Mouse (Mus musculus): ENCODE data around the gene Prkaca. TPM values are rescaled to one million over a fixed set of nuclear protein-coding genes. Genes with fewer than 3 reads are reported as not detected.
"Not testable (repeated sequence)": the region's sequence is repeated elsewhere in the genome, so short reads cannot be mapped to it uniquely, and the experiment has no call there.

The Prkaca gene
- polyA plus RNA-seq, 1 experiment from 2014 or later: 157 TPM

DNA sequence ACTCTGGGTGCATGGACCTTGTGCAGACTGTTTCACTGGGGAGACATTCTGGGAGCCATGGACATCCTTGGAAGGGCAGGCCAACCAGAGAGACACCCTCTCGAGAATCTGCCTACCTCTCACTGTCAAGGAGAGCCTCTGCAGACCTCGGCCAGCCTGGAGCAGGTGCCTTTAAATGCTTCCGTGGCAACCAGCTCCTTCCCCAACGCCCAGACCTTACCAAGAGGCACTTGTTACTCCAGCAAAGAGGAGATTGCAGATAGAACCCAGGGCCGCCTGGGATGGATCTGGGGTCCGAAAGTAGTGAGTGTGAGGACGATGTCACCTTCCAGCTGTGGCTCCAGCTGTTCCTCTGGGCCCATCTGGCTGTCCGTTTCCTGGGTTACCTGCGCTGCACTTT is 5.4 kb downstream of the Prkaca start:
- Histone ChIP-seq H3K4me1 (peaks cover 64% of the 10 kb centered on the region), H3K9me3 (no peaks in the 10 kb centered on the region), H3K27ac (peak overlapping the region; percentile 39; the same call in 1 of the 2 replicates), H3K27me3 (ENCODE audit: insufficient read depth, poor library complexity, severe bottlenecking) (no peaks in the 10 kb centered on the region), H3K36me3 (peaks cover 47% of the 10 kb centered on the region), H3K4me3 (no peak overlapping the region)
- DNase-seq (ENCODE audit: low spot score): no peak
- 69% methylated on average over 9 of the region's 9 CpGs for WGBS

DNA sequence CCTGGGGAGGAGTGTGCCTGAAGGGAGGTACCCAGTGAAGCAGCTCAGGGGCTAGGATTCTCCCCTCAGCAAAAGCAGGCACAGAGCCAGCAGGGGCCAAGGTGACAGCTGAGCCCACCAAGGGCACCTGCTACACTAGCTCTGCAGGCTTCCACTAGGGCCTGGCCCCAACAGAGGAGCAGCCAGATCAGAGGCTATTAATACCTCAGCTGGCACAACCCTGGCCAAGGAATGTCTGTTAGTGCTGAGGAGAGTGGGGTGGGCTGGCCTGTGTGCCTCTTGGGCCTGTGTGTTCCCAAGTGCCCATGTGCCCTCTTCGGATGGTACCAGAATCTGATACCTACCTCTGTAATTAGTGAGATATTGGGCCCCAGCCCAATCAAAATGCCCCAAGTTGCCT is 7.5 kb downstream of the Prkaca start:
- H3K36me3 ChIP-seq: peaks cover 66% of the 10 kb centered on the region
- peak overlapping the region; percentile 73 for H3K27ac ChIP-seq
- peak; percentile 83 for DNase-seq (ENCODE audit: low spot score)
- WGBS: 77% methylated on average over 1 of the region's 1 CpGs
- H3K4me3 ChIP-seq: no peak overlapping the region; the same call in 1 of the 2 replicates
- H3K4me1 ChIP-seq: peaks cover 48% of the 10 kb centered on the region
- no peaks in the 10 kb centered on the region for H3K9me3 ChIP-seq
- H3K27me3 ChIP-seq (ENCODE audit: insufficient read depth, poor library complexity, severe bottlenecking): no peaks in the 10 kb centered on the region

DNA sequence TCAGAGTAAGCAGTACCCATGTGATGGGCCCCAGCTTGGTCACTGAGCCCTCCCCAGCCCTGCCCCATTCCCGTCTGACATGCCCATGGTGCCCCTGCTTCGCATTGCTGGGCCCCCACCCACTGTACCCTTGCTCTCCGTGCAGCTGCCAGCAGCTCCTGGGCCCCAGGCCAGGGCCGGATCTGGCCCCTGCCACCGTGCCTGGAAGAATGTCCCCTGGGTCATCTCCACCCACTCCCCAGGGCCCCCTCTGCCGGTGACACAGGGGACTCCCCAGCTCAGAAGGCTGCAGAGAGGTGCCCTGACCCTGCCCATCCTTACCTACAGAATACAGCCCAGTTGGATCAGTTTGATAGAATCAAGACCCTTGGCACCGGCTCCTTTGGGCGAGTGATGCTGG is 8.1 kb downstream of the Prkaca start:
- WGBS: 79% methylated on average over 8 of the region's 8 CpGs
- Histone ChIP-seq H3K9me3 (no peaks in the 10 kb centered on the region), H3K4me3 (no peak overlapping the region), H3K36me3 (peaks cover 70% of the 10 kb centered on the region), H3K27ac (peak overlapping the region; percentile 73), H3K27me3 (ENCODE audit: insufficient read depth, poor library complexity, severe bottlenecking) (no peaks in the 10 kb centered on the region), H3K4me1 (peaks cover 48% of the 10 kb centered on the region)
- no peak for DNase-seq (ENCODE audit: low spot score)

DNA sequence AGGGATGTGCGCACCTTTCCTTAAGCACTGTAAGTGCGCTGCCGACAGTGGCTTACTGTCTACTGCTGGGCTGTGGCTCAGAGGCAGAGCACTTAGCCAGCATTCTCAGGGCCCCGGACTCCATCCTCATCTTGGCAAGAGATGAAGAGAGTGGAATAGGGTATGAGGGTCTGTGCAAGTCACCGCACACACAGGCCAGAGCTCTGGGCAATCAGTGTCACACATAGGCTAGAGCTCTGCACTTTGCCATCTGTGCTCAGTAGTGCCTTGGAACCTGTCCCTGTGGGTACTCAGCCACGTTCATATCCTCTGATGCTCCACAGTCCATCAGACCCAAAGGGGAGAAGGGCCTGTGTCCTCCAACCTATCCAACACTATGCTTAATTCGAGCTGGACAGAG is 8.7 kb downstream of the Prkaca start:
- no peak for DNase-seq (ENCODE audit: low spot score)
- Histone ChIP-seq H3K4me3 (no peak overlapping the region), H3K27me3 (ENCODE audit: insufficient read depth, poor library complexity, severe bottlenecking) (no peaks in the 10 kb centered on the region), H3K9me3 (no peaks in the 10 kb centered on the region), H3K4me1 (peaks cover 43% of the 10 kb centered on the region), H3K27ac (no peak overlapping the region), H3K36me3 (peaks cover 76% of the 10 kb centered on the region)
- 95% methylated on average over 7 of the region's 7 CpGs for WGBS

DNA sequence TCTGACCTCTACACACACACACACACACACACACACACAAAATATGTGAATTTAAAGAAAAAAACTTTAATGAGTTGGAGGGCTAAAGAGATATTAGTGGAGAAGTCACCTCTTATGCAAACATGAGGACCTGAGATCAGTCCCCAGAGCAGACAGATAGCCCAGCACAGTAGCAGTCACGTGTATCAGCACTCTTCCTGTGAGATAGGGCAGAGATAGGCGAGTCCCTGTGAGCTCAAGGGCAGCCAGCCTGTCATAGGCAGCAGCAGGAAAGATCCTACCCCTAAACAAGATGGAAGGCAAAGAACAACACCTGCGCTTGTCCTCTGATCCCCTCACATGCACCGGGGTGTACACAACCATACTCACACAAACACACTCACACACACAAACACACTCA is 9.7 kb downstream of the Prkaca start:
- Histone ChIP-seq H3K9me3 (no peaks in the 10 kb centered on the region), H3K36me3 (peaks cover 86% of the 10 kb centered on the region), H3K27ac (no peak overlapping the region), H3K4me3 (no peak overlapping the region), H3K27me3 (ENCODE audit: insufficient read depth, poor library complexity, severe bottlenecking) (no peaks in the 10 kb centered on the region), H3K4me1 (peaks cover 33% of the 10 kb centered on the region)
- no peak for DNase-seq (ENCODE audit: low spot score)
- WGBS: 70% methylated on average over 4 of the region's 4 CpGs

DNA sequence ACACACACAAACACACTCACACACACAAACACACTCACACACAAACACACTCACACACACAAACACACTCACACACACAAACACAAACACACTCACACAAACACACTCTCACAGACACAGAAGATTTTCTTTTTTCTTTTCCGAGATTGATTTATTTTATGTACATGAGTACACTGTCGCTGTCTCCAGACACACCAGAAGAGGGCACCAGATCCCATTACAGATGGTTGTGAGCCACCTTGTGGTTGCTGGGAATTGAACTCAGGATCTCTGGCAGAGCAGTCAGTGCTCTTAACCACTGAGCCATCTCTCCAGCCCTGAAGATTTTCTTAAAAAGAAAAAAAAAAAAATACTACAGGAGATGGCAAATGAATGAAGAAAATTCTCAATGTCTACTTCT is 10.4 kb downstream of the Prkaca start:
- peaks cover 26% of the 10 kb centered on the region for H3K4me1 ChIP-seq
- H3K27me3 ChIP-seq (ENCODE audit: insufficient read depth, poor library complexity, severe bottlenecking); H3K27ac ChIP-seq; H3K4me3 ChIP-seq; DNase-seq (ENCODE audit: low spot score); H3K9me3 ChIP-seq: not testable (repeated sequence)
- WGBS: 93% methylated on average over 2 of the region's 2 CpGs
- peaks cover 92% of the 10 kb centered on the region for H3K36me3 ChIP-seq

DNA sequence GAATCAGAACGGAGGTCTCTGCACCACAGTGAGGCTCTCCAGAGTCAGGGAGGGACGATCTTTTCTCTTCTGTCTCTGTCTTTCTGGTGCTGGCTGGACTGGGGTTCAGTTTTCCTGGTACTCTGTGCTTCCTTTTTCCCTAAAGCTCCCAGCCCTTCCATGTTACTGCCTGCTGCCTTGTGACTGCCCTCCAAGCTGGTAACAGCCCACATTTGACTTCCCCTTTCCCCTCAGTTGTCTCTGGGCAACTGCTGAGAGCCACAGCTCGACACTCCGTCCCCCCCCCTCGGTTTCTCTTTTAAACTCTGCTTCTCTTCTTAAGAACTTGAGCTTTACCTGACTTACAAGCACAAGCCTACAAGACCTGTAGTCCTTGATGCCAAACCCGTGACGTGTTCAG is 16.4 kb downstream of the Prkaca start:
- Histone ChIP-seq H3K27ac (no peak overlapping the region), H3K4me1 (no peaks in the 10 kb centered on the region), H3K36me3 (peaks cover 93% of the 10 kb centered on the region), H3K27me3 (ENCODE audit: insufficient read depth, poor library complexity, severe bottlenecking) (no peaks in the 10 kb centered on the region), H3K4me3 (no peak overlapping the region), H3K9me3 (no peaks in the 10 kb centered on the region)
- DNase-seq (ENCODE audit: low spot score): no peak
- 88% methylated on average over 7 of the region's 7 CpGs for WGBS

DNA sequence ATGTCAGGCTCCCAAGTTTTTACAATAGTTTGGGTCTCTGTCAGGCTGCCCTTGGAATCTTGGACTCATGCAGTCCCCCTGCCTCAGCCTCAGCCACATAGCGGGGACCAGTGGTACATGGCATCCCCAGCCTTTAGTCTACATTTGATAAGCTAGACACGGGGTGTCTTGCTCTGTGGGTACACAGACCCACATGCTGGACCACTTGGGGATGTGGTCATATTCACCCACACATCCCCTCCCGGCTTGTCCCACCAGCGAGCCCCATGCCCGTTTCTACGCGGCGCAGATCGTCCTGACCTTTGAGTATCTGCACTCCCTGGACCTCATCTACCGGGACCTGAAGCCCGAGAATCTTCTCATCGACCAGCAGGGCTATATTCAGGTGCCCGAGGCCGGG is 17.4 kb downstream of the Prkaca start:
- H3K4me1 ChIP-seq: no peaks in the 10 kb centered on the region
- H3K9me3 ChIP-seq: no peaks in the 10 kb centered on the region
- no peak for DNase-seq (ENCODE audit: low spot score)
- H3K4me3 ChIP-seq: no peak overlapping the region
- H3K27me3 ChIP-seq (ENCODE audit: insufficient read depth, poor library complexity, severe bottlenecking): no peaks in the 10 kb centered on the region
- no peak overlapping the region for H3K27ac ChIP-seq
- 93% methylated on average over 14 of the region's 14 CpGs for WGBS
- peaks cover 93% of the 10 kb centered on the region for H3K36me3 ChIP-seq

DNA sequence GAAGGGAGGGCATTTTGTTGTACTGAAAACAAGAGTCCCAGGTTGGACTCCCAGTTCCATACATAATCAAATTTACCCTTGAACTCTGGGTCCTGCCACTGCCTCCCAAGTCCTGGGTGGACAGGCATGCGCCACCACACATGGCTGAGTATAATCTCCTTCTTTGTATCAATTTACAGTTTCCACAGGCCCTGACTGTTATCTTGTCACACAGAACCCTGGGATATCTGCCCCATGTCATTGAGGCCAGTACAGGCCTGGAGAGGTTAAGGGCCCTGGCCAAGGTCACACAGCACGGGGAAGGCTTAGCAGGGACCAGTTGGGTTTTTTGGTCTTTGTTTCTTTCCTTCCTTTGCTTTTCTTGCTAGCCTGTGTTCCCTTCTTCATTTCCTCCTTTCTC is 19.7 kb downstream of the Prkaca start:
- Histone ChIP-seq H3K27me3 (ENCODE audit: insufficient read depth, poor library complexity, severe bottlenecking) (no peaks in the 10 kb centered on the region), H3K4me3 (no peak overlapping the region), H3K36me3 (peaks cover 77% of the 10 kb centered on the region), H3K4me1 (peaks cover 9% of the 10 kb centered on the region), H3K9me3 (no peaks in the 10 kb centered on the region), H3K27ac (no peak overlapping the region)
- DNase-seq (ENCODE audit: low spot score): no peak
- WGBS: 60% methylated on average over 2 of the region's 2 CpGs

DNA sequence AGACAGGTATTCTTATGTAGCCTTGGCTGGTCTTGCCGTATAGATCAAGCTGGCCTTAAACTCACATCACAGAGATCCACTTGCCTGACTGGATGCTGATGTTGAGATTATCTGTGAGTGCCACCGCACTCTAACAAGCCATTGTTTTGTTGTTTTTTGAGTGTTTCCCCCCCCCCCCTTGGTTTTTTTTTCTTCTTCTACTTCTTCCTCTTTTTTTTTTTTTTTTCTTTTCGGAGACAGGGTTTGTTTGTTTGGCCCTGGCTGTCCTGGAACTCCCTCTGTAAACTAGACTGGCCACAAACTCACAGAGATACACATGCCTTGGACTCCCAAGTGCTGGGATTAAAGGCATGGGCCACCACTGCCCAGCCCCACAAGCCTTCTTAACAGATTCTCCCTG is 21.2 kb downstream of the Prkaca start:
- Histone ChIP-seq H3K9me3 (no peaks in the 10 kb centered on the region), H3K4me3 (no peak overlapping the region), H3K27ac (no peak overlapping the region), H3K4me1 (peaks cover 17% of the 10 kb centered on the region), H3K36me3 (peaks cover 63% of the 10 kb centered on the region), H3K27me3 (ENCODE audit: insufficient read depth, poor library complexity, severe bottlenecking) (no peaks in the 10 kb centered on the region; the same call in 1 of the 2 replicates)
- no peak for DNase-seq (ENCODE audit: low spot score)
- 68% methylated on average over 3 of the region's 3 CpGs for WGBS

DNA sequence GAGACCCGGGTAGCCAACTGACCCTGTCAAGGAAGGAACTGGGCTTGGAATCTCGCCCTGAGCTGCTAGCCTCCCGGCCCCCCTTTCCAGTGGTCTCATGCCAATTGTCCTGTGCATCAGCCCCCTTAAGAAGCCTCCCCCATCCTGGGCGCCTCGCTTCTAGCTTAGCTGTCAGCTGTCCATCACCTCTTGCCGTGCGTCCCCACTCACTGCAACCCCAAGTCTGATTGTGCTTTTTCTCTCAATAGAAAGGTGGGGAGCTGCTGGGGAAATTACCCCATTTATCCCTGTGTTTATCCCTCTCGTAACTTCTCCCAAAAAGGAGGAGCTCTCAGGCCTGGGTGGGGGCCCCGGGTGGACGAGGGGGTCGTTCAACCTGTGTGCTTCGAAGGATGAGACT is 23.2 kb downstream of the Prkaca start:
- peaks cover 19% of the 10 kb centered on the region for H3K27me3 ChIP-seq (ENCODE audit: insufficient read depth, poor library complexity, severe bottlenecking)
- peaks cover 27% of the 10 kb centered on the region for H3K4me1 ChIP-seq
- H3K36me3 ChIP-seq: peaks cover 63% of the 10 kb centered on the region
- no peaks in the 10 kb centered on the region for H3K9me3 ChIP-seq
- H3K4me3 ChIP-seq: peak overlapping the region; percentile 82
- no peak for DNase-seq (ENCODE audit: low spot score)
- H3K27ac ChIP-seq: peak overlapping the region; percentile 95; the same call in 1 of the 2 replicates
- 17% methylated on average over 12 of the region's 12 CpGs for WGBS

DNA sequence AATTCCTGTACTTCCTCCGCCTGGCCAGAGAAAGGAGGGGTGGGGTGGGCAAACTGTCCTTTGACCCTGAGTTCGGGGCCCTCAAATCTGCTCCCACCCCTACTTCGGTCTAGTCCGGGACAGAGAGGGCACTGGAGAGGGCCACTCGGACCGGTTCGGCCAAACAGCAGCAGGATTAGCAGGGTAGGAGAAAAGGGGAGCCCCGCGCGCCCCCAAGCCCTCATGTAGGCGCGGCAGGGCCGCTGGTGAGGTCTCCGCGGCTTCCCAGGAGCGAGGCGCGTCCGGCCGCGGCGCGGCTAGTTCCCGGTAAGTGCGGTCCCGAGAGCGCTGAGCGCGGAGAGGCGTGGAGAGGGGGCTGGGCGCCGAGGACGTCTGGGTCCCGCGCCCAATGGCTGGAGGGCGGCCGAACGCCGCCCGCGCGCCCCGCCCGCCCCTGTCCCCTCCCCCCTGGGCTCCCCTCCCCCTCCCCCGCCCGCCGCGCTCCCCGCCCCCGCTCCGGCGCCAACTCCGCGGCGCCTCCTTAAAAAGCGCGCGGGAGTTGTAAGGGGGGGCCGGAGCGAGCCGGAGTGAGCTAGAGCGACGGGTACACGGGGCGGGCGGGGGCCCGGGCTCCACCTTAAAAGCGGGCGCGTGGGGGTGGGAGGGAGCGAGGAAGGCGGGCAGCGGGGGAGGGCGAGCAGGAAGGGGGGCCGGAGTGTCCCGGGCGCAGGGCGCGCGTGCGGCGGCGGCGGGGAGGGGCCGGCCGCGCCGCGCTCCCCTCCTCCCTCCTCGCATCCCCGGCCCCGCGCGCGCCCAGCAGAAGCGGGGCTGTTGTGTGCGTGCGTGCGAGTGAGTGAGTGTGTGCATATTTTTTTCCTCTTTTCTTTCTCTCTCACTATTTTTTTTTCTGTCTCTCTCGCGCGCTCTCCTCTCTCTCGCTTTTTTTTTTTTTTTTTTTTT is 24.0 kb downstream of the Prkaca start:
- peaks cover 63% of the 10 kb centered on the region for H3K36me3 ChIP-seq
- peaks cover 27% of the 10 kb centered on the region for H3K27me3 ChIP-seq (ENCODE audit: insufficient read depth, poor library complexity, severe bottlenecking)
- peak overlapping the region; percentile 82 for H3K4me3 ChIP-seq
- H3K27ac ChIP-seq: peak overlapping the region; percentile 95
- DNase-seq (ENCODE audit: low spot score): peak; percentile 94
- H3K4me1 ChIP-seq: peaks cover 34% of the 10 kb centered on the region
- H3K9me3 ChIP-seq: no peaks in the 10 kb centered on the region
- WGBS: under 1% methylated on average over 50 of the region's 103 CpGs

DNA sequence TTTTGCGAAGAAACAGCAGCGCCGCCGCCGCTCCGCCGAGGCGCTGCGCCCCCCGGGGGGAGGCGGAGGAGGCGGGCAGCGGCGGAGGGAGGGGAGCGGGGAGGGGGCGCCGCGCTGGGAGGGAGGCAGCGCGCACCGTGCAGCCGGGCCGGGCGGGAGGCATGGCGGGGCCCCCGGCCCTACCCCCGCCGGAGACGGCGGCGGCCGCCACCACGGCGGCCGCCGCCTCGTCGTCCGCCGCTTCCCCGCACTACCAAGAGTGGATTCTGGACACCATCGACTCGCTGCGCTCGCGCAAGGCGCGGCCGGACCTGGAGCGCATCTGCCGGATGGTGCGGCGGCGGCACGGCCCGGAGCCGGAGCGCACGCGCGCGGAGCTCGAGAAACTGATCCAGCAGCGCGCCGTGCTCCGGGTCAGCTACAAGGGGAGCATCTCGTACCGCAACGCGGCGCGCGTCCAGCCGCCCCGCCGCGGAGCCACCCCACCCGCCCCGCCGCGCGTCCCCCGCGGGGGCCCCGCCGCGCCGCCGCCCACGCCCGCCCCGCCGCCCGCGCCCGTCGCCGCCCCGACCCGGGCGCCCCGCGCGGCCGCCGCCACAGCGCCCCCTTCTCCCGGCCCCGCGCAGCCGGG is 24.8 kb downstream of the Prkaca start, which contains the start of gene Samd1:
Gene Samd1 (plus strand): TSS at position 162 of the 631 bp plus-strand sequence.
- no peak for DNase-seq (ENCODE audit: low spot score)
- Histone ChIP-seq H3K4me1 (peaks cover 34% of the 10 kb centered on the region), H3K9me3 (no peaks in the 10 kb centered on the region), H3K27me3 (ENCODE audit: insufficient read depth, poor library complexity, severe bottlenecking) (peaks cover 35% of the 10 kb centered on the region), H3K36me3 (peaks cover 56% of the 10 kb centered on the region), H3K4me3 (peak within 1 kb of the TSS; percentile 82), H3K27ac (peak within 1 kb of the TSS; percentile 95)
- 10% methylated on average over 107 of the region's 112 CpGs for WGBS

All from heart, embryonic 10.5 days (tissue).